Mouse (Mus musculus) cerebellum, adult 2 months (tissue): ENCODE results near the gene Cttnbp2. TPM values are rescaled to one million over a fixed set of nuclear protein-coding genes. Genes with fewer than 3 reads are reported as not detected.

Experiments
- DNase-seq, 2 experiments: peaks; one replicate each; pipeline ENCODE4 v3.0.0; 2021
- H3K27ac ChIP-seq: fragments of 200-500 bp; 2 replicates; pipeline ENCODE4 v1.5.1; 2012; ENCODE audit warnings: low read length, control low read depth, inconsistent platforms; ENCODE audit not compliant: insufficient read depth
- H3K27me3 ChIP-seq: fragments of 200-500 bp; 2 replicates; pipeline ENCODE4 v1.6.1; 2012; ENCODE audit warnings: inconsistent platforms, mild to moderate bottlenecking, low read length, moderate library complexity; ENCODE audit not compliant: control insufficient read depth, insufficient read depth
- H3K4me1 ChIP-seq: fragments of 200-500 bp; 2 replicates; pipeline ENCODE4 v1.6.1; 2011; ENCODE audit warnings: low read length; ENCODE audit not compliant: control insufficient read depth, insufficient read depth
- H3K4me3 ChIP-seq: fragments of 200-500 bp; replicated peaks from 2 replicates; pipeline ENCODE3; 2011; ENCODE audit warnings: mild to moderate bottlenecking, low read depth, low read length, control low read depth; ENCODE audit not compliant: insufficient read depth
- CTCF ChIP-seq: fragments of 200-500 bp; IDR thresholded peaks from 2 replicates; pipeline ENCODE4 v1.5.1; 2011; ENCODE audit warnings: low read depth, mild to moderate bottlenecking, control low read depth, low read length, moderate library complexity, borderline replicate concordance; ENCODE audit not compliant: insufficient read depth
- POLR2A ChIP-seq: fragments of 200-500 bp; IDR thresholded peaks from 2 replicates; pipeline ENCODE4 v1.6.1; 2011; ENCODE audit warnings: low read length, control low read depth, borderline replicate concordance; ENCODE audit not compliant: insufficient read depth
- WGBS: fragments of 180-500 bp; shearing (Covaris S2); methylation state at CpG from one replicate; pipeline ENCODE4 v1.1.7; 2018; 5-methylcytosine and 5-hydroxymethylcytosine counted together
- polyA plus RNA-seq: library from polyadenylated mRNA; depleted of rRNA; stranded (reverse); fragments of >200 nt; gene quantifications from 2 replicates; pipeline ENCODE4 v1.2.3, GENCODE M21; 2012

Gene Cttnbp2
- polyA plus RNA-seq, 1 experiment: 36.8 TPM

DNA sequence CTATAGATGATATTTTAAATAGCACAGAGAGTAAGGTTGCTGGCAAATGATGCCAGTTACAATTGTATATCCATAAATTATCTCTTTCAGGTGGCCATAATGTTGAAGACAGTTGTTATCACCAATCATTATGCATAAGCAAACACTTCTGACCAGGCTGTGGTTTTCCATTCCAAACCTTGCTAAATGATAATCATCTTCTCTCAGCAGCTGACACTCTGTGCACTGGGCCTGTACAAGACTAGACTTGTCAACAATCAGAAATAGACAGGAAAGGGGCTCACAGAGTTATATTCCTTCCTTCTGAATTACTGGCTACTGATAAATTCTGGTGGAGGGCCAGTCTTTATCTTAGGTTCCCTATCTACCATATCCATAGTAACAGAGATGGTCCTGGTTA lies 32.1 kb downstream of the Cttnbp2 start:
- Histone ChIP-seq H3K27ac (no peak overlapping the region), H3K27me3 (no peaks in the 10 kb centered on the region), H3K4me3 (no peak overlapping the region), H3K4me1 (no peaks in the 10 kb centered on the region)
- DNase-seq: no peak
- TF ChIP-seq CTCF (no peak), POLR2A (no peak)

DNA sequence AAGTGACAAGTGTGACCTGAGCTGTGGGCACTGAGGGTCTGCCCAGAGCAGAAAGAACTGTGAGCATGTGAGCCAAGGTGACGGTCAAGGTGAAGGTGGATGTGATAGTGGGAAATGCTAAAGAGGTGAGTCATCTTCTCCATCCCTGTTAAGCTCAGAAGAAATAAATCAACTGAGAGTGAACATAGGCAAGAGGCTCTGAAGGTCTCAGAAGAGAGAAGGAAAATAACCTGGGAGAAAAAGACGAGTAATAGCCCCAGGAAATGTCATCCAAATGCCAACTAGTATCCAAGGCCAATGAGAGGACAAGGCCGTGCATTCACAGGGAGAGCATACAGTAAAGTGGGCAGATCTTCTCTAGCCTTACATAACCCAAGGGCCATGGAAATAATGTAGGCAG lies 32.9 kb downstream of the Cttnbp2 start:
- DNase-seq: no peak
- 86% methylated on average over 3 of the region's 3 CpGs for WGBS
- H3K4me1 ChIP-seq: no peaks in the 10 kb centered on the region
- H3K4me3 ChIP-seq: no peak overlapping the region
- no peak for TF ChIP-seq POLR2A
- TF ChIP-seq CTCF: no peak
- no peak overlapping the region for H3K27ac ChIP-seq
- H3K27me3 ChIP-seq: no peaks in the 10 kb centered on the region

DNA sequence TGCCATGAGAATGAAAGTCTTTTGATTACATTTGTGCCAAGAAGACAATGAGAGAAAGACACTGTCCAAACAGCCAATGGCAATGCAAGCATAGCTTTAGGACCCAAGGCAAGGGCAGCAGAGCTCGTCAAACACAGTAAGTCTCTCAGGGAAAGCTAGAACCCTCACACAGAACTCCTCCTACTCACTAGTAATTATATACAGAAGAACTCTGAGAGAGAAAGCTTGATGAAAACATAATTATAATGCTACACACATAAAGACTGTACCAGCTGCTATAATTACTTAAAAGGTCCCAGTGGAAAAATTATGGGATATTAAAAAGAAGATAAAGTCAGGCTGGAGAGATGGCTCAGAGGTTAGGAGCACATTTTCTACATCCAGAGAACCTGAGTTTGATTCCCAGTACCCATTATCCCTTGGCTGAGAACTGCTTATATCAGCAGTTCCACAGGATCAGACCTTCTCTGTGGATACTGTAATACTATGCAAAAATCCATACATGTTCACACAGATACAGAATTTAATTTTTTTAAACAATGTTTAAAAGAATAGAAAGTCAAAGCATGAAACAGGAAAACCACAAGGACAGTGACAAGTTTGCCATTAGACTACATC lies 37.2 kb downstream of the Cttnbp2 start:
- 77% methylated on average over 1 of the region's 1 CpGs for WGBS
- no peaks in the 10 kb centered on the region for H3K4me1 ChIP-seq
- TF ChIP-seq CTCF (no peak), POLR2A (no peak)
- no peak for DNase-seq
- H3K4me3 ChIP-seq: no peak overlapping the region
- H3K27ac ChIP-seq: no peak overlapping the region
- no peaks in the 10 kb centered on the region for H3K27me3 ChIP-seq

DNA sequence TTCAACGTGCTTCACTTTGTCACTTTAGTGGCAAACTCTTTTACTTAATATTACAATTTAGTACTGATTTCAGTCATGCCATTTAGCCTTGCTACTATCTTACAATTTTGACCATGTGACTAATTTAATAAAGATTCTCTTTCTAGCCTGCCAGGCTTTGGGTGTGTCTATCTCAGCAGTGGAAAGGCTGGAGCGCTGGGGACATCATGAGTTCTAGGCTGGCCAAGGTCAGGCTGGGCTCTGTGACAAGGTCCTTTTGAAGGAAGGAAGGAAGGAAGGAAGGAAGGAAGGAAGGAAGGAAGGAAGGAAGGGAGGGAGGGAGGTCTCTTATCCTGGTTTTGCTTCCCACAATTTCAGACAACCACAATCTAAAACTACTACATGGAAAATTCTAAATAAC lies 39.7 kb downstream of the Cttnbp2 start:
- Histone ChIP-seq H3K4me1 (no peaks in the 10 kb centered on the region), H3K27me3 (no peaks in the 10 kb centered on the region), H3K27ac (no peak overlapping the region), H3K4me3 (no peak overlapping the region)
- DNase-seq: no peak
- TF ChIP-seq POLR2A (no peak), CTCF (no peak)
- 74% methylated on average over 2 of the region's 2 CpGs for WGBS

DNA sequence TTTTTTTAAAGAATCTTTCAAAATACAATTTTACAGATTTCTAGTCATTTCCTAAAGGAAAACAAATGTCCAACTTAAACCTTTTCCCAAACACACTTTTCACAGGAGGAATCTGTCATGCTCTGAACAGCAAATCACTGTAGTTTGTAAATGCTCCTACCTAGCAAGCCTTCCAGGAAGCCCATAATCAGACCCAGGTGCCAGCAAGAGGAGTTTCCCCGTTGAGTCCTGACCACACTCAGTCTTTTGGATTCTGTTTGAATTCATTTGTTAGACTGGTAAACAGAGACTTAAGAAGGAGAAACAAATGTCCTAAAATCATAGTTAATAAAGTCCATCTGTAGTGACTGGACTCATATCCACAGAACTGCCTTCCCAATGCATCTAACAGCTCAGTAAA lies 40.1 kb downstream of the Cttnbp2 start:
- TF ChIP-seq POLR2A (no peak), CTCF (no peak)
- Histone ChIP-seq H3K27me3 (no peaks in the 10 kb centered on the region), H3K27ac (no peak overlapping the region), H3K4me3 (no peak overlapping the region), H3K4me1 (no peaks in the 10 kb centered on the region)
- 66% methylated on average over 1 of the region's 1 CpGs for WGBS
- DNase-seq: no peak

DNA sequence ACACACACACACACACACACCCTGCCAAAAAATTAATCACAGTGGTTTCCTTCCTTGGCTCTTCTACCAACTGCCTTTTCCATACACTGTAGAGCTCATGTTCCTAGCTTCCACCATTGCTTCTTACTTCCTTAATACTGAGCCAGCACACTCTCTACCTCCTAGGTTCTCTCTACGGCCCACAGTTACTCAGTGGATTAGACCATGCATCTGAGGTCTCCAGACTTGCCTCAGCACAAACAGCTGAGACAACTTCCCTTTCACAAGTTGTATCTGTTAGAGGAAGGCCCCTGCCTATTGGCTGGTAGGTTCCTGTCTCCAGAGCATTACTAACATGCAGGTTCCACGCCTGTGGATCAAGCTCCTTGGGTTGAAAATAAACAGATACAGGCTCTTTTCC lies 45.4 kb downstream of the Cttnbp2 start:
- Histone ChIP-seq H3K27me3 (no peaks in the 10 kb centered on the region), H3K4me1 (no peaks in the 10 kb centered on the region), H3K27ac (no peak overlapping the region), H3K4me3 (no peak overlapping the region)
- no peak for TF ChIP-seq CTCF
- no peak for TF ChIP-seq POLR2A
- no peak for DNase-seq
- WGBS: 72% methylated on average over 2 of the region's 2 CpGs

DNA sequence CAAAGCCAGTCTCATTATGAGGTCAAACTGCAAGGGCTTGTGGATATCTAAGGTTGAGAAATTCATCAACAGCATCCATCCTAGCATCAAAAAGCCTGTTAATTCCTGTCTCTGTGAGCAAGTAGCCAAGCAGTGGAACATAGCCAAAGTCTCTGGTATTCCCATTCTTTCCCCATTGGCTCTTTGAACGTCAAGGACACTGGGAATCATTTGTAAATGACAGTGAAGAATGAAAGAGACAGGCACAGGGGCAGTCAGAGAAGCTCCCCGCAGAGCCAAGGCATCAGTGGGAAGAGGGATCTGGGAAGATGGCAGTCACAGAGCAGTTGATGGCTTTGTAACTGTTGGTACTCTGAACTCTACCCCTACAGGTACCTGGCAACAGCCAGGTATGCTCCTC lies 46.9 kb downstream of the Cttnbp2 start:
- Histone ChIP-seq H3K4me1 (no peaks in the 10 kb centered on the region), H3K27me3 (no peaks in the 10 kb centered on the region), H3K27ac (no peak overlapping the region), H3K4me3 (no peak overlapping the region)
- DNase-seq: no peak
- TF ChIP-seq POLR2A: no peak
- TF ChIP-seq CTCF: no peak
- 30% methylated on average over 2 of the region's 2 CpGs for WGBS

DNA sequence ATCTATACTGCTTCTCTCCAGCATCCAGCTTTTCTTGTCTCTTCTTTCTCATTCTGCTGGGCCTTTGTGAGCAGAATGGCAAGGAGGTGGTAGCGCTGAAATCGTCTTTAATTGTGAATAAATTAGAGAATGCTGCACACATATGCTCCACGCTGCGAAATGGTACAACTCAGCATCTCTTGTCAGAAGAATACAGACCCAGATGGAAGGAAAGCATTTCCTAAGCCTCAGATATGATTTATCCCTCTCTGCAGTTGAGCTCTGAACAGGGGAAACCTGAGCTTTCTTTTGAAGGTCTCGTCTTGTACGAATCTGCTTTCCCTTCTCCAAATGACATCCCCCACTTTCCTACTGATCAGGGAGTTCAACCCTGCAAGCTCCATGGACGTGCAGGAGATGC lies 48.4 kb downstream of the Cttnbp2 start:
- Histone ChIP-seq H3K4me3 (no peak overlapping the region), H3K4me1 (no peaks in the 10 kb centered on the region), H3K27me3 (no peaks in the 10 kb centered on the region), H3K27ac (no peak overlapping the region; the same call in 1 of the 2 replicates)
- no peak for DNase-seq
- TF ChIP-seq POLR2A (no peak), CTCF (no peak)
- WGBS: 88% methylated on average over 7 of the region's 7 CpGs
